Mouse (Mus musculus): ENCODE measurements around the gene Mllt6.

GRCm38 (mm10) chr11:97676050-97676754 is 13.0 kb downstream of the Mllt6 start:
- TF ChIP-seq CTCF (IDR thresholded peaks at IDR 0.05; ENCODE audit: low read depth, low read length) (no peak), POLR2A (IDR thresholded peaks at IDR 0.05; ENCODE audit: borderline replicate concordance, low read depth, low read length) (no peak)
